Mouse (Mus musculus) WW6 (cell line): ENCODE measurements around the gene Mospd3.
A peak's percentile ranks its signal among the peaks of the same experiment; 100 is the strongest.
"Not testable (repeated sequence)": the region's sequence is repeated elsewhere in the genome, so short reads cannot be mapped to it uniquely, and the experiment has no call there.

ENCODE experiments used
- DNase-seq: peaks from one replicate; pipeline ENCODE4 v3.0.0-alpha.2; 2013; ENCODE audit warnings: low read depth, low spot score

Mospd3 gene

DNA sequence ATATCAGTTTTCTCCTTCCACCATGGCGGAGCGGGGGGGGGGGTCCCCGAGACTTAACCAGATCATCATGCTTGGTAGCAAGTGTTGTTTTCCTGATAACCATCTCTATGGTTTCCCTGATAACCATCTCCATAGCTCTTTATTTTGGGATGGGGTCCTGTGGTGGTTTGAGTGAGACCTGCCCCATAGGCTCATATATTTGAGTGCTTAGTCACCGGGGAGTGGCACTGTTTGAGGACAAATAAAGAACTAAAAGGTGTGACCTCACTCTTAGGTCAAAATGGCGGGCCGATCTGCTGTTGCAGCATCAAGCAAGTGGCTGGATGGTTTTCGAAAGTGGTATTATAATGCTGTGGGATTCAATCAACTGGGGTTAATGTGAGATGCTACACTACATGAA is 14.5 kb upstream of the Mospd3 start:
- DNase-seq, result no peak

DNA sequence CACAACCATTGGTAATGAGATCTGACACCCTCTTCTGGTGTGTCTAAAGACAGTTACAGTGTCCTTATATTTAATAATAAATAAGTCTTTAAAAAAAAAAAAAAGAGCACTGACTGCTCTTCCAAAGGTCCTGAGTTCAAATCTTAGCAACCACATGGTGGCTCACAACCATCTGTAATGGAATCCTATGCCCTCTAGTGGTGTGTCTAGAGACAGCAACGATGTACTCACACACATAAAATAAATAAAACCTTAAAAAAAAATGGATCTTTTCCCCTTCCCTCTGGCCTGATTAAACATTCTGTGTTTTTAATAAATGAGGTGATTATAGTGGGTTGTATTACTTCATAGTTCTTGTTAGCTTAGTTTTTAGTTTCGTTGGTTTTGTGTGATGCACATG is 14.1 kb upstream of the Mospd3 start:
- not testable (repeated sequence) for DNase-seq

DNA sequence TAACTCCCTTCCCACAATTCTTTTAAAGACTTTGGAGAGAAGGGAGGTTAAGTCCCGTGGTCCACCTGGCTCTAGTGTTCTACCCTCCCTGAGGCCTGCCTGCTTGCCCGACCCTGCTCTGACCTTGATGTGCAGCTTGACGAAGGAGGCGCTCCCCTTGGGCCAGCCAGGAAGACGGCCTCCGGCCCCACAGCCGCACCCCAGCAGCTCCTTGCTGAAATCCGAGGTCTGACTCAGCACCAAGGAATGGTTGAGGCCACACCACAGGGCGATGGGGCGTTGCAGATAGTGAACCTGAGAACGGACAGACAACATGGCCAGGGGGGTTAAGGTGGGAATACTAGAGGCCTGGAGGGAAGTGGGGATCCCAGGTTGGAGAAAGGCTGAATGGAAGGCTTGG is 12.7 kb upstream of the Mospd3 start, which contains the start of gene Pcolce:
TSS of gene Pcolce (minus strand) at position 235 of the 400 bp plus-strand sequence.
- no peak for DNase-seq

DNA sequence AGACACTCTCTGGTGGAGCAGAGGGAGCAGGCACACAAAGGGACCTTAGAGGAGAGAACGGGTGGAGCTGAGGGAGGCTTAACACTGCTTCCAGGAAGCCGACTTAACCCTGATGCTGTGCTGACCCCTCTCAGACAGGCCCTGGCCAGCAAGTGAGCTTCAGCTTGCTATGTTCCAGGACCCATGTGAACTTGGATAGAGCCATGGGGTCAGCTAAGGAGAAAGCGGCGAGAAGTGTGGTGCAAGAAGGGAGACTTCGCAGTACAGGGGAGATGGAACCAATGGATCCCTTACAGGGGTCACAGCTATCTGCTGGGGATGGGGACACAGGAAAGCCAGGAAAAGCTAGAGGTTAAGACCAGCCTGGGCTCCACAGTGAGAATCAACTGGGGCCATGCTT is 12.2 kb upstream of the Mospd3 start:
- DNase-seq, result no peak

DNA sequence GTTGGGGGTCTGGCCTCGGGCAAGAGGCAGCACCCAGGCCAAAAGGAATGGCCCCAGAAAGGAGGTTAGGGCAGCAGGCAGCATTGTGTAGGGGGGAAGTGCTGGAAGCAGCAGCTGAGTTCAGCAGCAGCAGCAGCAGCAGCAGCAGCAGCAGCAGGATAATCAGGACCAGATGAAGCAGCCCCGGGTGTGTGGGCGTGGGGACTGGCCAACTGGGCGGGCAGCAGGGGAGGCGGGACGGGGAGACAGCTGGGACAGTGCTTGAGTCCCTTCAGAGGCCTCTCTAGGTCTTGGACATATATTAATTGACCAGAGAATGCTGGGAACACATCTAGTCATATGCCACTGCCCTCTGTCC is 10.4 kb upstream of the Mospd3 start:
- DNase-seq, result no peak

DNA sequence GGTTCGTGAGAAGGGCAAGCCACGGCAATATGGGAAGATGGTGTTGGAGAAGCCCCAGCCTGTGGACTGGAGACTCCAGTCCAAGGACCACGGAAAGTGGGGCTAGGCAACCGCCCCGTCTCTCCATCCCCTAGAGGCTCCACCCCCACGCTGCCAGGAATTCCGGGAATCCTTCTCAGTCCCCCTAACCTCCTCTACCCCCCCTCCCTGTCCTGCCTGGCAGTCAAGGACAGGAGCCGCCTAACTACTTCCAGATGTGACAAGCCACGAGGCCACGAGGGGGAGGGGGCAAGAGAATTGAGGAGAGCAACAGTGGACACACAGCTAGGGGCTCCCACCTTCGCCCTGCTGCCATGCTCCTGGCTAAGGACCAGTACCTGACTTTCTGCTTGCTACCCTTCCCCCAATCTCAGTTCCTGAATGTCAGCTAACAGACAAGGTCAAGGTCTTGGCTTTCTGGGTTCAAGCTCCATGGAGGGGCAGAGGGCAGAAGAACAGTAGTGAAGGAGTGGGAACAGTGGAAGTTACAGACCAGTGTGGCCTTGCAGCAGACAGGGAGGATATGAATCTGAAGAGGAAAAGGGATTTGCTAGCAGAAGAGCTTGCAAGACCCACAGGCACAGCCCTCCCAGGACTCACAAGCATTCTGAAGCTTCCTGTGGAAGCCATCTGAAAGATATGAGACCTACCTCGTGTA is 9.8 kb upstream of the Mospd3 start:
- no peak for DNase-seq

DNA sequence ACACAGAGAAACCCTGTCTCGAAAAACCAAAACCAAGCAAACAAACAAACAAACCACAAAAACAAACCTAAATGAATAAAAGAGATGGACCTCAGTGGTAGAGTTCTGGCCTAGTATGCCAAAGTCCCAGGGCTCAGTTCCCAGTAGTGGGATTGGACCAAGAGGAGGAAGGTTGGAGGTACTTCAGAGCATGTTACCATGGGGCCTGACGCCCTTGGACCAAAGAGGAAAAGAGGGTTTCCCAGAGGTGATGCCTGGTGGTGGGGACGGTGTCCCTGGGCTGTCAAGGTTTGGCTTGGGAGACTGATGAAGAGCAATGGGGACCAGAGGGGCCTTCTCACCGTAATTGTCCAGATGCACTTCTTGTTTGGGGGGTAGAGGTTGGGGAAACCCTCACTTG is 9.2 kb upstream of the Mospd3 start:
- DNase-seq, result no peak

DNA sequence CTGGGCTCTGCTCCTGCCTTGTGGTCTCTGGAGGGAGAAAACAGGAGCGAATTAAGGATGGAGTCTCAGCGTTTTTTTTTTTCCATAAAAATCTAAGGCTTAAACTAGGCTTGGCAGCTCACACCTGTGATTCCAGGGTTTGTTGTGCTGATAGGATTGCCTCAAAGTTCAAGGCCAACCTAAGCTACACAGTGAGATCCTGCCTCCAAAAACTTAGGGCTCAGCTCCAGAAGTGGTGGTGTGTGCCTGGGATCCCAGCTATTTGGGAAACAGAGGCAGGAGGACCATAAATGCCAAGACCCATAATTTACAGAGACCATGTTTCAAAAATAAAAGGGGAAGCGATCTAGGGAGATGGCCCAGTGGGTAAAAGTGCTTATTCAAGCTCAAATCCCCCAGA is 8.4 kb upstream of the Mospd3 start:
- DNase-seq, result no peak

DNA sequence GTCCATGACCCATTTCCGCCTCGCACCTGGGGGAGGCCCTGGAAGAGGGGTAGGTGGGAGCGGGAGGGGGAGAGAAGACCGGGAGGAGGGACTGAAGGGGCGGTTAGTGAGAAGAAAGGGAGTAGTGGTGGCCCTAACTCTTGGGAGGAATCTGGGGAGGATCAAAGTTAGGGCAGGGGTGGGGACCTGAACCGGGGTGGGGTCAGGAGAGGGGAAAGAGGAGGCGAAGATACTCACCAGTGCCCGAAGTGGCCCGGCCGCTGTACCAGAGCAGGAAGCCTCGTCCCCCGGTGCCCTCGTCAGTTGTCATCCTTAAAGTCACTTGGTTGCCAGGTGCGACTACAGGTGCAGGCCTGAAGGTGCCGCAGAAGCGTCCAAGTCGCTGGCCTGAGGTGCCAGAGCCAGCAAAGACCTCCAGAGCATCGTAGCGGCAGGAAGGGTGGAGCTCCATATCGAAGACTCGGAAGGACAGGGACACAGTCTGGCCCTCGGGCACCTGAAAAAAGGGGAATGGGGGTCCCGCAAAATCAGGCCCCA is 7.9 kb upstream of the Mospd3 start:
- DNase-seq, result no peak

DNA sequence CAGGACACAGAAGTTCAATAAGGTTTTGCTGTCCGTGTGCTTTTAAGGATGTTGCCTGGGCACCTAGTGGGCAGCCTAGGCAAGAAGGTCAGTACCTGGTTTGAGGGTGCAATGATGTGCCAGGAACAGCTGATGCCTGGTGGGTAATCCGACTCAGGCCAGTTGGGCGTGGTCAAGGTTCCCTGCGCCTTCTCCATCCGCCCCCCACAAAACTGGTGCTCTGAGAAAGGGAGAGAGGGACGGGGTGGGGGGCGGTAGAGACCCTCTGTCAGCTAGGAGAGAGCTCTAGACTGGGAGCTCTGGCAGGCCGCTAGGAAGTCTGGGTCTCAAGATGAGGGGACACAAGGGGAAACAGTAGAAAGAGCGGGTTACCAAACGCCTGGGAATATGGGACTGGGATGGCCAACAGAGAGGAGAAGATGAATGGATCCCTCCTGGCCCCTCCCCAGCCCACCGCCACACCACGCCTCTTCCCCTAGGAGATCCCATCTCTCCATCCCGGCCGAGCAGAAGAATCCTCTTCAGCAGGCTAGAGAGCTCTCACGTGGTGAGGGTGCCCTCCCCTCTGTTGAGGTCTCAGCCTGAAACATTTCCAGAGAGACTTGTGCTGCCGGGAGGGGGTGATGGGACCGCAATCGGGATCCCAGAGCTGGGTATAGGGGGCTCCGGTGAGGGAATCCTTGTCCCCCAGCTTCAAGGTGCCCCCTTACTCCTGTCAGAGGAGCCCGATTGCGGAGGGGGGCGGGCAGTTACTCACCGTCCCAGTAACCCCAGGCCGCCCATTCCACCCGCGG is 7.2 kb upstream of the Mospd3 start:
- no peak for DNase-seq

DNA sequence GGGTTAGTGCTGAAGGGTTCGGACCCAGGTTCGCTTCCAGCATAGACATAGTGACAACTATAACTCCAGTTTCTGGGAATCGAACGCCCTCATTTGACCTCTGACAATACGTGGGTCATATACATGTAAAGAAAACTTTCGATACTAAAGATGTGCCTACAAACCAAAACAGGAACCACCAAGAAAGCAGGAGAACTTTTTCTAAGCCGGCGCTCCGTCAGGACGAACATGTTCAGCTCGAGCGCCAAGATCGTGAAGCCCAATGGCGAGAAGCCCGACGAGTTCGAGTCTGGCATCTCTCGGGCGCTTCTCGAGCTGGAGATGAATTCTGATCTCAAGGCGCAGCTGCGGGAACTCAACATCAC is 489 bp upstream of the Mospd3 start:
- no peak for DNase-seq

DNA sequence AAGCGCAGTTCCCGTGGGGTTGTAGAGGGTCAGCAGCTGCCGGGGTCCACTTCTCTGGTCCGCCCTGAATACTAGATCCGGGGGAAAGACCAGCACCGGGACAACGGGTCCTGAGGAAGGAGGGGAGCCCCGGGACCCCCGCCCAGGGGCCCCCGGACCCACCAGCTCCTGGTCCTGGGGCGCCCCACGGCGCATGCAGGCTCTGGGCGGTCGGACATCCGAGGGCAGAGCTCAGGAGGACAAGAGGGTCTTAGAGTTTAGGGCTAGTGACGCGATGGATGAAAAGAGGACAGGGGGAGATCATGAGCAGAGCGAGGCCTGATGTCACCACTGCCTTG is 608 bp downstream of the Mospd3 start:
- DNase-seq, result no peak

DNA sequence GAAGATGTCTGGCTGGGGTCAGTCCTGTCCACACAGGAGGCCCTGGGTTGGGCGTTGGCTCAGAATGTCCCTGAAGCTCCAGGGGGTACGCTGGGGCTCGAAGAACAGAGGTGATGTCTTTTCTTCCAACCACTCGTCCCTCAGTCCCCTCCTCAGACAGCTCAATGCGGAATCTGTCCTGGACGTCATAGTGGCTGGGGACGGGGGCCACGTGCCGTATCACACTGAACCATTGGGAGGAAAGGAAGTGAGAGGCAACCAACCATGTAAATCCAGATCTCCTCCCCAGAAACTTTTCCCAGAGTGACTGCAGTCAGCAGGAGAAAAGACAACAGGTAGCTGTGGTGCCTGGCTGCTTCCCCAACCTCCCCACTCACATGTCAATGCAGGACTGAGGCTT is 1.3 kb downstream of the Mospd3 start:
- no peak for DNase-seq

DNA sequence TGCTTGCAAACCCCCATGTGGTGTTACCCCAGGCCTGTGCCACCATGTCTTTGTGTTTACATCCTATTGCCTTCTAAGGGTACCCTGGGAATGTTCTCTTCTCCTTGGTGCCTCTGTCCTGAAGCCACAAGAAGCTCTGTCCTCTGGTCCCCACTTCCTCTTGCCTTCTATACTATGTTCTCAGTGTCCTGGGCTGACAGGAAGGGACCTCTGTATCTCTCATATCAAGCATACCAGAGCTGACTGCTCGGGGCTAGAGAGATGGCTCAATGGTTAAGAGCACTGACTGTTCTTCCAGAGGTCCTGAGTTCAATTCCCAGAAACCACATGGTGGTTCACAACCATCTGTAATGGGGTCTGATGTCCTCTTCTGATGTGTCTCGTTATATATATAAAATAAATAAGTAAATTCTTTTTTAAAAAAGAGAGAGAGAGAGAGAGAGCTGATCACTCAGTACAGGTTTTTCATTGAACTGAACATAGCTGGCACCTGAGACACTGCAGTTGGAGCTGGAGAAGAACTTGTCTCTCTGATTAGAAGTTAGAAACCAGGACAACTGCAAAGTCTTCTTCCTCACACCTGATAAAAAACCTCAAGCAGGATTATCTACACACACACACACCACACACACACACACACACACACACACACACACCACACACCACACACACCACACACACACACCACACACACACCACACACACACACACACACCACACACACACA is 2.6 kb downstream of the Mospd3 start:
- DNase-seq, result no peak

DNA sequence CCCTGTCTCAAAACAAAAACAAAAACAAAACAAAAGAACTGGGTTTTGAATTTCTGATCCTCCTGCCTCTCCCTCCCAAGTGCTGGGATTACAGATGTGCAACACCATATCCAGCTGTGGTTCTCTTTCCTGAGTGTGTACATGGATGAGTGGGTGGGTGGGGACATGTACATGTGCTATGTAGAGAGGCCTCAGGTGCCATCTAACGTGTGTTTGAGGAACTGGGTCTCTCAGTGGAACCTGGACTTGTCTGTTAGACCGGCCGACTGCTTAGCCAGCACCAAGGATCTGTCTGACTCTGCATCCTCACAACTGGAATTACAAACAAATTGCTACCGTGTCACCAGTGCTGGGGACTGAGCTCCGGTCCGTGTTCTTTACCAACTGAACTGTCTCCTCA is 3.2 kb downstream of the Mospd3 start:
- no peak for DNase-seq

DNA sequence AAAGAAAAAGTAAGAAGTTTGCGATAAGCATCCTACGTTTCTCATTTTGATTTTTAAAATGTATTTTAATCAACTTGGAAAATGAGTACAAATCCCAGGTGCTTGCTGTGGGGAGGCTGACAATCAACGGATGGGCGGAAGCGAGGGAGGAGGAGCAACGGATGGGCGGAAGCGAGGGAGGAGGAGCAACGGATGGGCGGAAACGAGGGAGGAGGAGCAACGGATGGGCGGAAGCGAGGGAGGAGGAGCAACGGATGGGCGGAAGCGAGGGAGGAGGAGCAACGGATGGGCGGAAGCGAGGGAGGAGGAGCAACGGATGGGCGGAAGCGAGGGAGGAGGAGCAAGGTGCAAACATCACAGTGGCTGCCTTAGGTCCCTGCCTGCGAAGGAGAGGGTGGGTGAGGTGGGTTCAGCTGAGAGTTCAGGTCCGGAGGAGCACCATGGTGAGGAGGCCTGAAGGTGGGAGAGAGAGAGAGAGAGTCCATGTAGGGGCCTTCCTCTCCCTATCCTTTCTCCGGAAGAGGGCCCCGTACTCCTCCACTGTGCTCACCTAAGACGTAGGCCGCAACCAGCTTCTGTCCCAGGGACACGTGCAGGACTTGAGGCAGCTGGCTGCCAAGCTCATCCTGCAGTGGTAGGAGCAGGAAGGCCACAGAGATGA is 4.1 kb downstream of the Mospd3 start:
- no peak for DNase-seq

DNA sequence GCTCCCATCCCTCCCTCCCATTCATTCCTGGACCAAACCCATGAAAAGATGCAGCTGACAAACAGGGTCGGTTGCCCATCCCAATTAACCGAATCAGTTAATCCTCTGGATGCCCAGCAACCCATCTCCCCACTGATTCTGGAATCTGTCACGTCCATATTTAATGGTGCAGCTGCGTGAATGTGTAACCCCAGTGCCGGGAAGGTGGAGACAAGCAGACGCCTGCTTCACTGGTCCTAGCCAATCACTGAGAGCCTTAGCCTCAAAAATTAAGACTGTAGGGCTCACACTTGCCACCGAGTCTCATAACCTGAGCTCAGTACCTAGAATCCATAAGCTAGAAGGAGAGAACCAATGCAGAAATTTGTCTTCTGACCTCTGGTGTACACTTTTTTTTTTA is 4.9 kb downstream of the Mospd3 start:
- no peak for DNase-seq

DNA sequence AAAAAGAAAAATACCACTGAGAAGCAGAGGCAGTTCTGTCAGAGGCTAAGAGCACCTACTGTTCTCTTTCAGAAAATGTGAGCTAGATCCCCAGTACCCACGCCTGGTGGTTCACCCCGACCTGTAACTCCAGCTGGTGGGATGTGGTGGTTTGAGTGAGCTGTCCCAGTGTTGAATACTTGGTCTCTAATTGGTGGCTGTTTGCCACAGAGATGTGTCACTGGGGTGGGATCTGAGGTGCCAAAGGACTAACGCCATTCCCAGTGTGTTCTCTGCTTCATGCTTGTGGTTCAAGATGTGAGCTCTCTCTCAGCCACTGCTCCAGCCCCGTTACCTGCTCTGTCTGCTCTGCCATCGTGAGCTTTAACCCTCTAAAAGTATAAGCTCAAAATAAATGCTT is 10.4 kb downstream of the Mospd3 start:
- no peak for DNase-seq

DNA sequence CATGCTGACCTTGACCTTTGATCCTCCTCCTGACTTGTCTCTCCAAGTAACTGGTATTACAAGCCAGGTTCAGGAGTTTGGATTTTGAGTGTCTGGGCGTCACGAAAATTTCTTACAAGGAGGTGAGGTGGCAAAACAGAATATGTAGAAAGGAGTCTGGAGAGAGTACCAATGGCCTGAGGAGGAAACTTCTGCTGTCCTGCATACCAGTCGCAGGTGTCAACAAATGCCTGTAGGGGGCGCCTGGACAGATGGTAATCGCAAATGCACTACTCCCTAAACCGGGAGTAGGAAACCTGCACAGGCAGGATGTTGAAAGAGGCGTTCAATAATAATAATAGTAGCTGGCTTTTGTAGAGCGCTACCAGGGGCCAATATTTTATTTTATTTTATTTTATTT is 15.9 kb downstream of the Mospd3 start:
- DNase-seq, result peak; percentile 47

DNA sequence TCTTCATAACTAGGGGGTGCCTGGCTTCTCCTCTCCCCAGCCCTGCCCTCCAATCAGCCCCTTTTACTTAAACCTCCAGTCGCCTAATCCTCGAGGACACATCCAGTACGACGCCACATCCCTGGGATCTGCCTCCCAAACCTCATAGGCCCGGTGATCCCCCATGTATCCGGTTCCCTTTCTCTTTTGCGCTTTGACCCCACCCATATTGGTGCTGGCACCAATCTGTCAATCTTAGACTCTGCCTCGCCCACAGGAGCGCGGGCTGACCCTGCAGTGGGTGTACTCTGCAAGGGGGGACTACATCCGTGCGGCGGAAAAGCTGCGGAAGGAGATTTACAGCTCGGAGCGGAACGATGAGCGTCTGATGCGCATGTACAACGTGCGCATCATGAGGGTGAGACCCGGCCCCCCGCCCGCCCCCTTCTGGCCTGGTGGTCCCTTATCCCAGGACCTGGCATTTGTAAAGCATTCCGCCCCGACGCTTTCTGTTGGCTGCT is 17.1 kb downstream of the Mospd3 start:
- no peak for DNase-seq

DNA sequence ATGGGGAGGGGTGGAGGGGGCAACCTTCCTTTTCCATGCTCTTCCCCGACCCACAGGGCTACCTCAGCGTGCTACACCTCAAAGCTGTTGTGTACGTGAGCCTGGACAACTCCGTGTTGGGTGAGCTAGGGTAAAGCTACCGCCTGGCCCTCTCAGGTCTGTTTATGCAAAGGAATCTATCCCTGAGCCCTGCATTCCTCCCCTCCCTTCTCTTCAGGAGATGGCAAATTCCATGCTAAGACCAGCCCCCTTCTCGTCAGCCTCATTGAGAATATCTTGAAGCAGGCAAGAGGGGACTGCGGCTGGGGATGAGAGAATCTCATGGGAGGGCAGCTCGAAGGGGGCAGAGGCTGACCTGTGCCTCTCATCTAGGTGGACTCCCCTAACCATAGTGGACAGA is 18.2 kb downstream of the Mospd3 start:
- DNase-seq, result no peak

DNA sequence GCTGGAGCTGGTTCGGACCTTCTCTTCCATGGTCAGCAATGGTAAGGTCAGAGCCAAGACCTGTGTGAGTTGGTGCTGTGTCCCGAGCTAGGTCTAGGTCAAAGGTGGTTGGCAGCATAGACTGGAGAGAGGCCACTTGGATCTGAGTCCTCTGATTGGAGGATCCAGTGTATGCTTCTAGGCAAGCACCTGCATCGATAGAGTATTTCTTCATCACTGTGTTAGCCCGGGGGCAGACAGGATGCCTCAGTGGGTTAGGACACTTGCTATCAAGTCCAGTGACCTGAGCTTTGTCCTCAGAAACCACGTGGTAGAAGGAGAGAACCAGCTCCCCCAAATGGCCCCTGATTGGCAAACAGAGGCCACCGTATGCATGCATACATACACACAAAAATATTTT is 20.6 kb downstream of the Mospd3 start:
- no peak for DNase-seq
